Mouse (Mus musculus): Measurements from ENCODE around the gene Mief2. TPM values are rescaled to one million over a fixed set of nuclear protein-coding genes. Genes with fewer than 3 reads are reported as not detected.
A peak's percentile ranks its signal among the peaks of the same experiment; 100 is the strongest.

Gene Mief2
- polyA plus RNA-seq, 2 experiments from 2014 or later = 9.9 to 12.0 TPM

- ATAC-seq = no peak
Measured at GRCm38 (mm10) chr11:60719263-60719662, 8.9 kb upstream of the Mief2 start.

GRCm38 (mm10) chr11:60726601-60727391 lies 1.4 kb upstream of the Mief2 start, which contains the start of gene Flii:
Flii (minus strand) TSS chr11:60727263.
- peak; percentile 58 for ATAC-seq

GRCm38 (mm10) chr11:60727392-60728140 lies 632 bp upstream of the Mief2 start:
- ATAC-seq = peak; percentile 13

GRCm38 (mm10) chr11:60729217-60729641 lies 1.0 kb downstream of the Mief2 start:
- ATAC-seq = no peak

GRCm38 (mm10) chr11:60730169-60730568 lies 2.0 kb downstream of the Mief2 start:
- ATAC-seq = no peak

- no peak for ATAC-seq
Measured at GRCm38 (mm10) chr11:60731251-60731650, 3.1 kb downstream of the Mief2 start.

- ATAC-seq = no peak
Measured at GRCm38 (mm10) chr11:60734206-60734605, 6.0 kb downstream of the Mief2 start.

- ATAC-seq = no peak
Measured at GRCm38 (mm10) chr11:60735191-60735590, 7.0 kb downstream of the Mief2 start.

- no peak for ATAC-seq
Measured at GRCm38 (mm10) chr11:60736491-60736890, 8.3 kb downstream of the Mief2 start.

GRCm38 (mm10) chr11:60737450-60737849 lies 9.3 kb downstream of the Mief2 start:
- no peak for ATAC-seq

GRCm38 (mm10) chr11:60740321-60740720 lies 12.1 kb downstream of the Mief2 start:
- no peak for ATAC-seq

GRCm38 (mm10) chr11:60755570-60755969 lies 27.4 kb downstream of the Mief2 start:
- no peak for ATAC-seq

GRCm38 (mm10) chr11:60761681-60762080 lies 33.5 kb downstream of the Mief2 start:
- no peak for ATAC-seq

GRCm38 (mm10) chr11:60766969-60767368 lies 38.8 kb downstream of the Mief2 start:
- ATAC-seq = no peak

- no peak for ATAC-seq
Measured at GRCm38 (mm10) chr11:60769322-60769721, 41.1 kb downstream of the Mief2 start.

GRCm38 (mm10) chr11:60770776-60771175 lies 42.6 kb downstream of the Mief2 start:
- ATAC-seq = no peak

GRCm38 (mm10) chr11:60772161-60772560 lies 44.0 kb downstream of the Mief2 start:
- no peak for ATAC-seq

GRCm38 (mm10) chr11:60774158-60774689 lies 46.0 kb downstream of the Mief2 start:
- no peak for ATAC-seq

- ATAC-seq = no peak
Measured at GRCm38 (mm10) chr11:60774841-60775240, 46.6 kb downstream of the Mief2 start.

GRCm38 (mm10) chr11:60775578-60775977 lies 47.4 kb downstream of the Mief2 start:
- ATAC-seq = no peak

GRCm38 (mm10) chr11:60776107-60776828 lies 48.1 kb downstream of the Mief2 start:
- ATAC-seq = no peak

- peak; percentile 93 for ATAC-seq
Measured at GRCm38 (mm10) chr11:60776829-60777740, 48.9 kb downstream of the Mief2 start, which contains the start of the genes Top3a and Smcr8. Top3a (minus strand) TSS chr11:60777365. Smcr8 (plus strand) TSS chr11:60777524.

Measured in activated CD4-positive, CD25-positive, alpha-beta regulatory T cell, adult 4 months (primary cell).